Mouse (Mus musculus) bone marrow, adult 2 months (tissue): ENCODE results near the gene Lsm2.

Experiments
- CTCF ChIP-seq: fragments of 200-500 bp; IDR thresholded peaks from 2 replicates; pipeline ENCODE4 v1.5.1; 2011; ENCODE audit warnings: low read length, control low read depth; ENCODE audit not compliant: control insufficient read depth, insufficient read depth
- POLR2A ChIP-seq: fragments of 200-500 bp; IDR thresholded peaks from 2 replicates; pipeline ENCODE4 v1.6.1; 2011; ENCODE audit warnings: low read depth, mild to moderate bottlenecking, control low read depth, low read length, borderline replicate concordance; ENCODE audit not compliant: control insufficient read depth

- no peak for TF ChIP-seq CTCF
- TF ChIP-seq POLR2A: no peak
Observed at GRCm38 (mm10) chr17:35024261-35024660, 42.6 kb downstream of the Lsm2 start.
